Mouse (Mus musculus) liver, embryonic 16.5 days (tissue): Measurements from ENCODE around the gene Usp17le. TPM values are rescaled to one million over a fixed set of nuclear protein-coding genes. Genes with fewer than 3 reads are reported as not detected.
"Not testable (repeated sequence)": the region's sequence is repeated elsewhere in the genome, so short reads cannot be mapped to it uniquely, and the experiment has no call there.

Source experiments
- ATAC-seq: fragments of 200-750 bp; cut with Nextera tagmentation; 2 replicates; pipeline ENCODE4 v1.8.0; 2017; ENCODE audit warnings: low read depth, mild to moderate bottlenecking, moderate number of reproducible peaks, moderate library complexity
- H3K27ac ChIP-seq: fragments of 300-500 bp; sonication (generic); 2 replicates; pipeline ENCODE4 v1.5.1; 2014; ENCODE audit warnings: mild to moderate bottlenecking, low read length
- H3K27me3 ChIP-seq: fragments of 300-500 bp; sonication (generic); 2 replicates; pipeline ENCODE4 v1.6.1; 2014; ENCODE audit warnings: low read depth, low read length, mixed read lengths; ENCODE audit not compliant: control insufficient read depth, insufficient read depth
- H3K36me3 ChIP-seq: fragments of 300-500 bp; sonication (generic); 2 replicates; pipeline ENCODE4 v1.6.1; 2014; ENCODE audit warnings: mild to moderate bottlenecking; ENCODE audit not compliant: control insufficient read depth, insufficient read depth
- H3K4me1 ChIP-seq: fragments of 300-500 bp; sonication (generic); 2 replicates; pipeline ENCODE4 v1.6.1; 2014; ENCODE audit warnings: low read depth, low read length, mixed read lengths; ENCODE audit not compliant: control insufficient read depth
- H3K4me2 ChIP-seq: fragments of 300-500 bp; sonication (generic); 2 replicates; pipeline ENCODE4 v1.6.1; 2014; ENCODE audit warnings: low read depth, low read length, mixed read lengths
- H3K4me3 ChIP-seq: fragments of 300-500 bp; sonication (generic); 2 replicates; pipeline ENCODE4 v1.5.1; 2014; ENCODE audit warnings: low read depth, mild to moderate bottlenecking, low read length
- H3K9ac ChIP-seq: fragments of 300-500 bp; sonication (generic); 2 replicates; pipeline ENCODE4 v1.6.1; 2014; ENCODE audit warnings: low read depth, low read length
- H3K9me3 ChIP-seq: fragments of 300-500 bp; sonication (generic); replicated peaks from 2 replicates; pipeline ENCODE4 v1.6.1; 2016; ENCODE audit warnings: low read length; ENCODE audit not compliant: control insufficient read depth
- WGBS: fragments of 180-500 bp; shearing (Covaris S2); extraction: QIAGEN DNeasy Blood & Tissue Kit; methylation state at CpG from one replicate; pipeline ENCODE4 v1.1.7; 2014; ENCODE audit not compliant: insufficient replicate concordance; 5-methylcytosine and 5-hydroxymethylcytosine counted together
- polyA plus RNA-seq: library from polyadenylated mRNA; unstranded; fragments of >200 nt; fragmentation: Nextera tagmentation; extraction: Ambion mirVana; gene quantifications from 2 replicates; pipeline ENCODE4 v1.2.1, GENCODE M21; 2015

The Usp17le gene
- polyA plus RNA-seq = not detected in 2 replicates

GRCm38 (mm10) chr7:104777370-104777769, at the start of gene Usp17le:
Usp17le (minus strand) TSS chr7:104777470.
- ATAC-seq = not testable (repeated sequence)
- WGBS = 35% methylated on average over 2 of the region's 2 CpGs

DNA sequence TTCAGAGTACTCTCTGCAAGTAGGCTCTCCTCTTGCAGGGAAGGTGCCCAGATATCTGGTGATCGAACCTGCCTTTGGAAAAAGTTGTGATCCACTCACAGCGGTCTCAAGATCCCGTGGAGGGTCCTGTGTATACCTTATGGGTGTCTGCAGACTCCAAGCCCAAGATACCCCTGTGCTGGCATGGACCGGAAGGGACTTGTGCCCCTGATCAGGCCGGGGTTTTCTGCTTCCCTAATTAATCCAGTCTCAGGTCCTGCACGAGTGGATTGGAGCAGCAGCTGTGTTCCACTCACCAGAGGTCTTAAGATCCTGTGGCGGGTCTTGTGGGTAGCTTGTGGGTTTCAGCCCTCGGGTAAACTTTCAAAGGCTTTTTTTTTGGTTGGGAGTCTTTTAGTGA, 33.1 kb upstream of the Usp17le start:
- not testable (repeated sequence) for H3K4me2 ChIP-seq, H3K9me3 ChIP-seq, H3K36me3 ChIP-seq, ATAC-seq, H3K27ac ChIP-seq, H3K4me1 ChIP-seq, H3K27me3 ChIP-seq, H3K4me3 ChIP-seq, H3K9ac ChIP-seq
- 55% methylated on average over 8 of the region's 8 CpGs for WGBS

More at GRCm38 (mm10) chr7:104777370-104777769, at the start of gene Usp17le:
- H3K36me3 ChIP-seq, H3K4me3 ChIP-seq, H3K9ac ChIP-seq, H3K27me3 ChIP-seq, H3K9me3 ChIP-seq, H3K27ac ChIP-seq, H3K4me1 ChIP-seq, H3K4me2 ChIP-seq: not testable (repeated sequence)

DNA sequence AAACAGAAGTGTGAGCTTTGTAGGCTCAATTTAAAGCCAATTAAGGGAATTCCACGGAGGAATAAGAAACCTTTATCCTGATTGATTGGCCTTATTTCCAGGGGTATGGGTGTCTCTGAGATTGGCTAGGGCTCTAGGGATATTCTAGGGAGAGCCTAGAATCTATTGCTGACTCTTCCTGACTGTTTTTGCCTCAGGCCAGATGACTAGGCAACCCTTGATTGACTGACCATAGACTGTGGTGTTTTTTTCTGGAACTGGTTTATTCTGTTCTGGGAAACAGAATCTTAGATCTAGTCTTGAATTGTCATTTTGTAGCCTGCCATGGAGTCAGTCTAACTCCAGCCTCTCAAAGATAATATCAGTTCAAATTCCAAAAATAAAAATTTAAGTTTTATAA, 13.5 kb upstream of the Usp17le start:
- H3K9ac ChIP-seq = no peak overlapping the region
- no peak overlapping the region for H3K27ac ChIP-seq
- no peaks in the 10 kb centered on the region for H3K27me3 ChIP-seq
- H3K4me3 ChIP-seq = no peak overlapping the region
- ATAC-seq = no peak
- H3K9me3 ChIP-seq = no peaks in the 10 kb centered on the region
- no peaks in the 10 kb centered on the region for H3K36me3 ChIP-seq
- no peaks in the 10 kb centered on the region for H3K4me1 ChIP-seq
- no peak overlapping the region for H3K4me2 ChIP-seq
- WGBS = 63% methylated on average over 1 of the region's 1 CpGs

Other genes starting within 250 kb of the Usp17le start
- not detected in 2 replicates for gene Olfr651, start 227.3 kb downstream of the Usp17le start, polyA plus RNA-seq
- not detected in 2 replicates for gene Olfr652, start 216.6 kb downstream of the Usp17le start, polyA plus RNA-seq
- gene Olfr653, start 200.2 kb downstream of the Usp17le start, polyA plus RNA-seq = not detected in 2 replicates
- gene Olfr654, start 190.4 kb downstream of the Usp17le start, polyA plus RNA-seq = not detected in 2 replicates
- gene Olfr655, start 175.7 kb downstream of the Usp17le start, polyA plus RNA-seq = not detected in 2 replicates
- gene Olfr656, start 163.5 kb downstream of the Usp17le start, polyA plus RNA-seq = not detected in 2 replicates
- gene Olfr657, start 152.7 kb downstream of the Usp17le start, polyA plus RNA-seq = not detected in 2 replicates
- gene Olfr658, start 130.2 kb downstream of the Usp17le start, polyA plus RNA-seq = not detected in 2 replicates
- not detected in 2 replicates for gene Olfr659, start 110.7 kb downstream of the Usp17le start, polyA plus RNA-seq
- gene Olfr661, start 91.0 kb downstream of the Usp17le start, polyA plus RNA-seq = not detected in 2 replicates
- not detected in 2 replicates for gene Usp17lb, start 65.1 kb upstream of the Usp17le start, polyA plus RNA-seq
- not detected in 2 replicates for gene Usp17la, start 79.5 kb upstream of the Usp17le start, polyA plus RNA-seq
- gene Olfr665, start 100.6 kb upstream of the Usp17le start, polyA plus RNA-seq = not detected in 2 replicates
- gene Olfr666, start 118.5 kb upstream of the Usp17le start, polyA plus RNA-seq = 0.05 TPM in 1 of 2 replicates, not detected in the other
- gene Olfr667, start 144.0 kb upstream of the Usp17le start, polyA plus RNA-seq = not detected in 2 replicates
- gene Olfr668, start 150.6 kb upstream of the Usp17le start, polyA plus RNA-seq = not detected in 2 replicates
- not detected in 2 replicates for gene Olfr669, start 156.8 kb upstream of the Usp17le start, polyA plus RNA-seq
- gene Olfr670, start 185.2 kb upstream of the Usp17le start, polyA plus RNA-seq = not detected in 2 replicates
- gene Olfr671, start 201.7 kb upstream of the Usp17le start, polyA plus RNA-seq = not detected in 2 replicates
- not detected in 2 replicates for gene Olfr672, start 224.6 kb upstream of the Usp17le start, polyA plus RNA-seq